Mouse (Mus musculus) hindbrain, embryonic 16.5 days (tissue): ENCODE data around the gene Wipi1. TPM values are rescaled to one million over a fixed set of nuclear protein-coding genes. Genes with fewer than 3 reads are reported as not detected.
"Not testable (repeated sequence)": the region's sequence is repeated elsewhere in the genome, so short reads cannot be mapped to it uniquely, and the experiment has no call there.

ENCODE experiments used
- ATAC-seq: fragments of 200-750 bp; cut with Nextera tagmentation; 2 replicates; pipeline ENCODE4 v1.8.0; 2017; ENCODE audit warnings: moderate TSS enrichment, moderate library complexity
- H3K27ac ChIP-seq: fragments of 300-500 bp; sonication (generic); 2 replicates; pipeline ENCODE4 v1.5.1; 2014; ENCODE audit warnings: low read depth, mild to moderate bottlenecking, control low read depth, low read length, moderate library complexity
- H3K27me3 ChIP-seq: fragments of 300-500 bp; sonication (generic); replicated peaks from 2 replicates; pipeline ENCODE4 v1.6.1; 2014; ENCODE audit warnings: low read length; ENCODE audit not compliant: control insufficient read depth, insufficient read depth
- H3K36me3 ChIP-seq: fragments of 300-500 bp; sonication (generic); 2 replicates; pipeline ENCODE4 v1.6.1; 2014; ENCODE audit warnings: mild to moderate bottlenecking, low read length, moderate library complexity, mixed read lengths; ENCODE audit not compliant: control insufficient read depth, insufficient read depth
- H3K4me1 ChIP-seq: fragments of 300-500 bp; sonication (generic); 2 replicates; pipeline ENCODE4 v1.6.1; 2014; ENCODE audit warnings: low read depth, low read length; ENCODE audit not compliant: control insufficient read depth, insufficient read depth
- H3K4me2 ChIP-seq: fragments of 300-500 bp; sonication (generic); 2 replicates; pipeline ENCODE4 v1.6.1; 2014; ENCODE audit warnings: mild to moderate bottlenecking, low read length, control low read depth, moderate library complexity
- H3K4me3 ChIP-seq: fragments of 300-500 bp; sonication (generic); 2 replicates; pipeline ENCODE4 v1.5.1; 2014; ENCODE audit warnings: mild to moderate bottlenecking, low read length, control low read depth, moderate library complexity
- H3K9ac ChIP-seq: fragments of 300-500 bp; sonication (generic); 2 replicates; pipeline ENCODE4 v1.6.1; 2014; ENCODE audit warnings: low read depth, mild to moderate bottlenecking, control low read depth, low read length, moderate library complexity
- H3K9me3 ChIP-seq: fragments of 300-500 bp; sonication (generic); 2 replicates; pipeline ENCODE4 v1.6.1; 2014; ENCODE audit warnings: mild to moderate bottlenecking, low read length, moderate library complexity; ENCODE audit not compliant: control insufficient read depth
- WGBS: fragments of 180-500 bp; shearing (Covaris S2); extraction: QIAGEN DNeasy Blood & Tissue Kit; methylation state at CpG from one replicate; pipeline ENCODE4 v1.1.7; 2014; 5-methylcytosine and 5-hydroxymethylcytosine counted together
- polyA plus RNA-seq: library from polyadenylated mRNA; unstranded; fragments of >200 nt; fragmentation: Nextera tagmentation; extraction: Ambion mirVana; gene quantifications from 2 replicates; pipeline ENCODE4 v1.2.1, GENCODE M21; 2015

The Wipi1 gene
- polyA plus RNA-seq, result 18.9 and 21.2 TPM in 2 replicates

DNA sequence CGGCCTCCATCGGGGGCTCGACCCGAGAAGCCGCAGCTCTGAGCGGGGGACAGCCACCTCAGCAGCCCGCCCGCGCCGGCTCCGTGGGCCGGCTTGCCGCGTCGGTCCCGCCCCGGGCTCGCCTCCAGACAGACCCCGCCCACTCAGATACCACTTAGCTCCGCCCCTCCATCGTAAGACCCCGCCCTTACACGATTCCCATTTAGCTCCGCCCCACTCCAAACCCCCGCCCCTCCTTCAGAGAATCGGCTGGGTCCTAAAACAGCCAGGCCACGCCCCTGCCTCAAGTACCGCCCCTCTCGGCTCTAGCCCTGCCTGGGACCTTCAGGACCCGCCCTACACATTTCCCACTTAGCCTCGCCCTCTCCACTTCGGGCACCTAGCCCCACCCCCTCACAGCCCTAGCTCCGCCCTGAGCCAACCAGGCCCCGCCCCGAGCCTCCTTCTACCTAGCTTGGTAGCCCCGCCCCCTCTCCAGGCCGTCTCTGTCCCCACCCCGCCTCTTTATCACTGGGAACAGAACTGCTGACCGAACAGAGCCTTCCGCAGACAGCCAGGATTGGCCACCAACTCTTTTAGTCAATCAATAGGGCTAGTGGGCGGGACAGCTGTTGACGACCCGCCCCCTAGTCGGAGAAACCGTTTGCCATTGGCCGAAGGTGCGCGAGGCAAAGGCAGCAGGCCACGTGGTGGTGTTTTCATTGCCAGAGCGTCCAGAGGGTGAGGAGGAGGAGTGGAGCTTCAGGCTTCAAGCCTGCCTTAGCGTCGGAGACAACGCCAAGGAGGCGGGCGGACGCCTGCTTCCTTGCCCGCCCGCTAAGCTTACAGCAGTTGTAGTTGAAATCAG is at the start of gene Wipi1:
Gene Wipi1 (minus strand): TSS at position 665 of the 847 bp plus-strand sequence.
- peak within 1 kb of the TSS; percentile 80 for H3K4me3 ChIP-seq
- H3K27me3 ChIP-seq, result no peaks in the 10 kb centered on the region
- H3K9ac ChIP-seq, result peak within 1 kb of the TSS; percentile 76
- peak; percentile 98 for ATAC-seq
- H3K27ac ChIP-seq, result peak within 1 kb of the TSS; percentile 78
- peak within 1 kb of the TSS; percentile 85 for H3K4me2 ChIP-seq
- H3K36me3 ChIP-seq, result no peaks in the 10 kb centered on the region
- H3K4me1 ChIP-seq, result peaks cover 7% of the 10 kb centered on the region
- WGBS, result under 1% methylated on average over 45 of the region's 58 CpGs
- no peaks in the 10 kb centered on the region for H3K9me3 ChIP-seq

GRCm38 (mm10) chr11:109660526-109660925 is 48.8 kb upstream of the Wipi1 start:
- not testable (repeated sequence) for H3K4me1 ChIP-seq, H3K27ac ChIP-seq, H3K9ac ChIP-seq, H3K4me3 ChIP-seq, H3K4me2 ChIP-seq, H3K27me3 ChIP-seq, H3K9me3 ChIP-seq, ATAC-seq
- peaks cover 47% of the 10 kb centered on the region for H3K36me3 ChIP-seq
- WGBS, result 91% methylated on average over 8 of the region's 8 CpGs

- H3K36me3 ChIP-seq, result peaks cover 18% of the 10 kb centered on the region
- WGBS, result 89% methylated on average over 7 of the region's 7 CpGs
Measured at GRCm38 (mm10) chr11:109656232-109656631, 44.5 kb upstream of the Wipi1 start.

DNA sequence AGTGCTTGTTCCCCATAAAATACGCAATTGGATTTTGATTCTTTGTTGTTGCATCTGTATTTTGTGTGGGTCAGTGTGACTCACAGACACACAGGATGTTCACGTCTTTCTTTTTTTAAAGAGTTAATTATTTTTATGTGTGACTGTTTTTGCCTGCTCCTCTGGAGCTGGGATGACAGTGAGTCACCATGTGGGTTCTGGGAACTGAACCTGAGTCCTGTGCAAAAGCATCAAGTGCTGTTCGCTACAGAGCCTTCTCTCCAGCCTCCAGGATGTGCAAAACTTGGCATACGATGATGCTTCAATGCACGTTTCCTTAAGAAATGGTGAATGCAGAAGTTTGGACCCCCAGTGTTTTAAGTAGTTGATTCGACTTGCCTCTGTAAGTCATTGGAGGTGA is 42.8 kb upstream of the Wipi1 start:
- H3K27me3 ChIP-seq, result no peaks in the 10 kb centered on the region
- WGBS, result 85% methylated on average over 6 of the region's 6 CpGs
- peaks cover 20% of the 10 kb centered on the region for H3K4me1 ChIP-seq
- no peak for ATAC-seq
- peaks cover 8% of the 10 kb centered on the region for H3K36me3 ChIP-seq
- no peaks in the 10 kb centered on the region for H3K9me3 ChIP-seq
- no peak overlapping the region for H3K4me3 ChIP-seq
- H3K27ac ChIP-seq, result no peak overlapping the region
- H3K9ac ChIP-seq, result no peak overlapping the region
- no peak overlapping the region for H3K4me2 ChIP-seq

More at GRCm38 (mm10) chr11:109656232-109656631, 44.5 kb upstream of the Wipi1 start:
- H3K27me3 ChIP-seq, result no peaks in the 10 kb centered on the region
- ATAC-seq, result no peak
- no peaks in the 10 kb centered on the region for H3K9me3 ChIP-seq
- H3K4me2 ChIP-seq, result no peak overlapping the region
- H3K4me1 ChIP-seq, result peaks cover 20% of the 10 kb centered on the region
- no peak overlapping the region for H3K9ac ChIP-seq
- H3K4me3 ChIP-seq, result no peak overlapping the region
- no peak overlapping the region for H3K27ac ChIP-seq

GRCm38 (mm10) chr11:109653201-109653600 is 41.4 kb upstream of the Wipi1 start:
- 62% methylated on average over 8 of the region's 8 CpGs for WGBS
- H3K4me1 ChIP-seq, result peaks cover 34% of the 10 kb centered on the region

DNA sequence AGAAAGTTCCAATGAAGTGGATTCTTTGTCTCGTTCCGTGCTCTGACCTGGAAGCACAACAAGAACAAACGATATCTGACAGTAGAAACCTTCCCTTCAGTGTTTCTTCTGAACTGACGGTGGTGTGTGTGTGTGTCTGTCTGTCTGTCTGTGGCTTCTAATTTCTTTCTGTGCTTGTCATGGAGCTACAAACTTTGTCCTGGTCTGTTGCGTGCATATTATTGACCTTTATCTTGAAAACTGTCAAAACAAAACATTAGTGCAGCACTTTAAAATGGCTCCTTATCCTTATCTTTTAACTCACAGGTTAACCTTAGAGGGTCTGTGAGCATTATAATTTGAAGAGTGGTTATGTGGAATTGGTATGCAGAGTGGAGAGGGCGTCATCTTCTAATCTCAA is 40.7 kb upstream of the Wipi1 start:
- H3K9ac ChIP-seq, result peak overlapping the region; percentile 92
- H3K4me3 ChIP-seq, result peak overlapping the region; percentile 87
- peaks cover 8% of the 10 kb centered on the region for H3K36me3 ChIP-seq
- H3K4me2 ChIP-seq, result peak overlapping the region; percentile 92
- H3K27ac ChIP-seq, result no peak overlapping the region
- H3K27me3 ChIP-seq, result no peaks in the 10 kb centered on the region
- no peaks in the 10 kb centered on the region for H3K9me3 ChIP-seq
- H3K4me1 ChIP-seq, result peaks cover 37% of the 10 kb centered on the region
- 46% methylated on average over 6 of the region's 6 CpGs for WGBS
- no peak for ATAC-seq

More at GRCm38 (mm10) chr11:109653201-109653600, 41.4 kb upstream of the Wipi1 start:
- Histone ChIP-seq H3K4me2 (peak overlapping the region; percentile 92), H3K9ac (no peak overlapping the region), H3K9me3 (no peaks in the 10 kb centered on the region), H3K27ac (no peak overlapping the region), H3K36me3 (peaks cover 8% of the 10 kb centered on the region), H3K4me3 (no peak overlapping the region), H3K27me3 (no peaks in the 10 kb centered on the region)
- ATAC-seq, result no peak

GRCm38 (mm10) chr11:109651566-109652024 is 39.8 kb upstream of the Wipi1 start:
- Histone ChIP-seq H3K9ac (peak overlapping the region; percentile 92), H3K4me3 (peak overlapping the region; percentile 87), H3K27ac (peak overlapping the region; percentile 98), H3K4me2 (peak overlapping the region; percentile 92), H3K4me1 (peaks cover 37% of the 10 kb centered on the region), H3K27me3 (no peaks in the 10 kb centered on the region), H3K9me3 (no peaks in the 10 kb centered on the region), H3K36me3 (peaks cover 2% of the 10 kb centered on the region)
- under 1% methylated on average over 21 of the region's 21 CpGs for WGBS
- no peak for ATAC-seq

GRCm38 (mm10) chr11:109650788-109651565 is 39.2 kb upstream of the Wipi1 start:
- peak; percentile 94 for ATAC-seq
- H3K4me2 ChIP-seq, result peak overlapping the region; percentile 92
- peak overlapping the region; percentile 98 for H3K27ac ChIP-seq
- 0 out of 2 replicates have a peak, but pooled peaks cover 2% of the 10 kb centered on the region for H3K36me3 ChIP-seq
- no peaks in the 10 kb centered on the region for H3K27me3 ChIP-seq
- peak overlapping the region; percentile 92 for H3K9ac ChIP-seq
- peak overlapping the region; percentile 87 for H3K4me3 ChIP-seq
- no peaks in the 10 kb centered on the region for H3K9me3 ChIP-seq
- WGBS, result 0% methylated on average over 54 of the region's 90 CpGs
- peaks cover 37% of the 10 kb centered on the region for H3K4me1 ChIP-seq
